Mouse (Mus musculus): ENCODE data around the gene Atp2a1. TPM values are rescaled to one million over a fixed set of nuclear protein-coding genes. Genes with fewer than 3 reads are reported as not detected.
A peak's percentile ranks its signal among the peaks of the same experiment; 100 is the strongest.

Gene Atp2a1
- total and polyA plus RNA-seq, 3 experiments, result 0.04 to 0.47 TPM; not detected in 1

GRCm38 (mm10) chr7:126496475-126496874, 33.6 kb upstream of the Atp2a1 start:
- H3K36me3 ChIP-seq (ENCODE audit: control insufficient read depth in 1 of 2, insufficient read depth in 2 of 2, low read length in 2 of 2), result peaks cover 33 to 63% of the 10 kb centered on the region in 2 experiments
- peaks cover 33% of the 10 kb centered on the region for H3K79me2 ChIP-seq (ENCODE audit: control insufficient read depth, insufficient read depth, low read length, poor library complexity)
- H3K4me1 ChIP-seq (ENCODE audit: control insufficient read depth in 1 of 2, insufficient read depth in 2 of 2, low read length in 2 of 2), result peaks cover 2 to 12% of the 10 kb centered on the region in 2 experiments; a peak in 3 of 4 replicates
- no peak overlapping the region for H3K4me3 ChIP-seq (ENCODE audit: control insufficient read depth in 1 of 2, insufficient read depth in 1 of 2, low read depth in 2 of 2, low read length in 2 of 2)
- no peaks in the 10 kb centered on the region for H3K9me3 ChIP-seq (replicated peaks; ENCODE audit: insufficient read depth, low read length)
- no peak for TF ChIP-seq POLR2A (IDR thresholded peaks at IDR 0.05; ENCODE audit: control insufficient read depth in 1 of 2, insufficient read depth in 1 of 2, low read depth in 1 of 2, low read length in 2 of 2, poor library complexity in 1 of 2)
- TF ChIP-seq CHD1 (IDR thresholded peaks at IDR 0.05; ENCODE audit: low read depth, low read length), result no peak
- no peak for TF ChIP-seq HCFC1 (IDR thresholded peaks at IDR 0.05; ENCODE audit: low read depth, low read length)
- TF ChIP-seq SMC3 (IDR thresholded peaks at IDR 0.05; ENCODE audit: low read depth, low read length), result no peak
- no peak for TF ChIP-seq CTCF (IDR thresholded peaks at IDR 0.05 in 2 of 3, conservative IDR thresholded peaks at IDR 0.05 in 1 of 3; ENCODE audit: control insufficient read depth in 1 of 3, insufficient read depth in 1 of 3, low read depth in 2 of 3, low read length in 3 of 3, poor library complexity in 1 of 3, severe bottlenecking in 1 of 3)
- TF ChIP-seq TCF12 (IDR thresholded peaks at IDR 0.05; ENCODE audit: low read depth, low read length), result no peak
- H3K9ac ChIP-seq (ENCODE audit: control insufficient read depth, low read depth, low read length, poor library complexity, severe bottlenecking), result no peak overlapping the region
- no peak for DNase-seq (ENCODE audit: low read depth, low spot score)
- H3K27ac ChIP-seq (ENCODE audit: control insufficient read depth, low read depth, low read length), result no peak overlapping the region
- H3K27me3 ChIP-seq (ENCODE audit: control insufficient read depth in 1 of 2, insufficient read depth in 2 of 2, low read length in 2 of 2), result no peaks in the 10 kb centered on the region

DNA sequence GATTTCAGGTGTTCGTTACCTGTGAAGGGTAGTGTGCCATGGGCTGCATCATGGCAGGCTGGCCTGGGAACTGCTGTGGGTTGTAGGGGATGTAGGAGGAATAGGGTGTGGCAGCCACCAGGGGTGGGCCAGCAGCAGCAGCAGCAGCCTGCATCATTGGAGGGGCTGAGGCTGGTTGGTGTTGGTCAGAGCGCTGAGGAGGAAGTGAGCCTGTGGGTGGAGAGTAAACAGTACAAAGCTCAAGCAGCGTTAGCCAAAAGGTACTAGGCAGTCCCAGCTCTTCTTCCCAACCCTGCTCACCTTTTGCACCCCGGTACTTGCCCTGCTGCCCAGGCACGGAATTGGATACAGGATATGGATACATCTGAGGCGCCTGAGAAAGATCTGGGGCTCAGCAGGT, 31.2 kb upstream of the Atp2a1 start:
- no peaks in the 10 kb centered on the region for H3K9me3 ChIP-seq (replicated peaks; ENCODE audit: insufficient read depth, low read length)
- no peak overlapping the region for H3K27ac ChIP-seq (ENCODE audit: control insufficient read depth, low read depth, low read length)
- H3K4me1 ChIP-seq (ENCODE audit: control insufficient read depth in 1 of 2, insufficient read depth in 2 of 2, low read length in 2 of 2), result no peaks in the 10 kb centered on the region
- H3K9ac ChIP-seq (ENCODE audit: control insufficient read depth, low read depth, low read length, poor library complexity, severe bottlenecking), result no peak overlapping the region
- TF ChIP-seq CHD1 (IDR thresholded peaks at IDR 0.05; ENCODE audit: low read depth, low read length), result no peak
- no peak for TF ChIP-seq GATA1 (IDR thresholded peaks at IDR 0.05; ENCODE audit: low read depth, low read length)
- TF ChIP-seq TAL1 (IDR thresholded peaks at IDR 0.05; ENCODE audit: low read length), result no peak
- TF ChIP-seq MAFK (IDR thresholded peaks at IDR 0.05; ENCODE audit: borderline replicate concordance, low read depth, low read length), result no peak
- no peak for TF ChIP-seq ZKSCAN1 (IDR thresholded peaks at IDR 0.05; ENCODE audit: low read depth, low read length)
- TF ChIP-seq MEF2A (IDR thresholded peaks at IDR 0.05; ENCODE audit: extremely low read depth, insufficient replicate concordance, low read depth, low read length, poor library complexity, severe bottlenecking), result no peak
- TF ChIP-seq HCFC1 (IDR thresholded peaks at IDR 0.05; ENCODE audit: low read depth, low read length), result no peak
- no peak for TF ChIP-seq USF2 (IDR thresholded peaks at IDR 0.05; ENCODE audit: borderline replicate concordance in 1 of 2, insufficient read depth in 1 of 2, low read depth in 1 of 2, low read length in 2 of 2)
- no peak for DNase-seq (ENCODE audit: low read depth, low spot score)
- no peak overlapping the region for H3K4me3 ChIP-seq (ENCODE audit: control insufficient read depth in 1 of 2, insufficient read depth in 1 of 2, low read depth in 2 of 2, low read length in 2 of 2)
- H3K27me3 ChIP-seq (ENCODE audit: control insufficient read depth in 1 of 2, insufficient read depth in 2 of 2, low read length in 2 of 2), result no peaks in the 10 kb centered on the region
- H3K36me3 ChIP-seq (ENCODE audit: control insufficient read depth in 1 of 2, insufficient read depth in 2 of 2, low read length in 2 of 2), result peaks cover 11 to 43% of the 10 kb centered on the region in 2 experiments
- H3K79me2 ChIP-seq (ENCODE audit: control insufficient read depth, insufficient read depth, low read length, poor library complexity), result peaks cover 14% of the 10 kb centered on the region

- Histone ChIP-seq H3K4me1 (ENCODE audit: control insufficient read depth in 1 of 2, insufficient read depth in 2 of 2, low read length in 2 of 2) (peaks cover 0 to 6% of the 10 kb centered on the region in 2 experiments; a peak in 1 of 4 replicates), H3K27ac (ENCODE audit: control insufficient read depth, low read depth, low read length) (no peak overlapping the region), H3K27me3 (ENCODE audit: control insufficient read depth in 1 of 2, insufficient read depth in 2 of 2, low read length in 2 of 2) (no peaks in the 10 kb centered on the region), H3K79me2 (ENCODE audit: control insufficient read depth, insufficient read depth, low read length, poor library complexity) (peaks cover 19% of the 10 kb centered on the region), H3K9ac (ENCODE audit: control insufficient read depth, low read depth, low read length, poor library complexity, severe bottlenecking) (no peak overlapping the region), H3K36me3 (ENCODE audit: control insufficient read depth in 1 of 2, insufficient read depth in 2 of 2, low read length in 2 of 2) (peaks cover 3 to 31% of the 10 kb centered on the region in 2 experiments), H3K4me3 (ENCODE audit: control insufficient read depth in 1 of 2, insufficient read depth in 1 of 2, low read depth in 2 of 2, low read length in 2 of 2) (no peak overlapping the region), H3K9me3 (replicated peaks; ENCODE audit: insufficient read depth, low read length) (no peaks in the 10 kb centered on the region)
- peak in 1 of 2 experiments; percentile 21; a peak in 1 of 4 replicates for TF ChIP-seq POLR2A (IDR thresholded peaks at IDR 0.05; ENCODE audit: control insufficient read depth in 1 of 2, insufficient read depth in 1 of 2, low read depth in 1 of 2, low read length in 2 of 2, poor library complexity in 1 of 2)
- no peak for TF ChIP-seq ELF1 (IDR thresholded peaks at IDR 0.05; ENCODE audit: low read depth, low read length)
- DNase-seq (ENCODE audit: low read depth, low spot score), result no peak
Observed at GRCm38 (mm10) chr7:126491973-126492372, 29.1 kb upstream of the Atp2a1 start.
